Mouse (Mus musculus) retina, embryonic 14.5 days (tissue): ENCODE measurements around the gene Mgam.
"Not testable (repeated sequence)": the region's sequence is repeated elsewhere in the genome, so short reads cannot be mapped to it uniquely, and the experiment has no call there.

Experiments used
- DNase-seq: peaks from one replicate; pipeline ENCODE4 v3.0.0-alpha.2; 2015; ENCODE audit warnings: low spot score

Gene Mgam

GRCm38 (mm10) chr6:40728506-40728905, 99.9 kb downstream of the Mgam start:
- not testable (repeated sequence) for DNase-seq

GRCm38 (mm10) chr6:40739545-40739944, 110.9 kb downstream of the Mgam start:
- DNase-seq, result no peak

- DNase-seq, result not testable (repeated sequence)
Observed at GRCm38 (mm10) chr6:40749030-40749429, 120.4 kb downstream of the Mgam start.

GRCm38 (mm10) chr6:40755948-40756347, 127.3 kb downstream of the Mgam start:
- DNase-seq, result no peak

- not testable (repeated sequence) for DNase-seq
Observed at GRCm38 (mm10) chr6:40757346-40757745, 128.7 kb downstream of the Mgam start.

GRCm38 (mm10) chr6:40774656-40775055, 146.0 kb downstream of the Mgam start:
- DNase-seq, result no peak

GRCm38 (mm10) chr6:40778458-40778857, 149.8 kb downstream of the Mgam start:
- no peak for DNase-seq

- no peak for DNase-seq
Observed at GRCm38 (mm10) chr6:40783637-40784036, 155.0 kb downstream of the Mgam start.

GRCm38 (mm10) chr6:40784378-40784777, 155.7 kb downstream of the Mgam start:
- no peak for DNase-seq

GRCm38 (mm10) chr6:40795077-40795812, 166.6 kb downstream of the Mgam start:
- no peak for DNase-seq

GRCm38 (mm10) chr6:40818237-40818902, 189.7 kb downstream of the Mgam start:
- no peak for DNase-seq
